ENCODE assay signal across 7 mouse cellular contexts in genomic region chr8:120190810-120191413, GRCm38 (mm10). TPM values are rescaled to one million over a fixed set of nuclear protein-coding genes. Genes with fewer than 3 reads are reported as not detected.
DNase-seq lines count a peak whose midpoint lies in the region; ATAC-seq and TF ChIP-seq lines count a peak whose summit lies in the region.

No protein-coding gene starts in this region.

- peak overlapping the region; percentile 56 for H3K27ac ChIP-seq in brown adipose tissue, adult 24 weeks (replicated peaks; ENCODE audit: low read depth, low read length)
- H3K27ac ChIP-seq in forebrain, embryonic 10.5 days, result peak overlapping the region; percentile 75
- peak overlapping the region; percentile 83 for H3K27ac ChIP-seq in heart, embryonic 12.5 days (ENCODE audit: poor library complexity, severe bottlenecking)
- peak overlapping the region; percentile 81 for H3K27ac ChIP-seq in kidney, embryonic 16.5 days (ENCODE audit: low read length)
- peak overlapping the region; percentile 94 for H3K27ac ChIP-seq in limb, embryonic 13.5 days
- peak overlapping the region; percentile 74 for H3K27ac ChIP-seq in midbrain, embryonic 16.5 days (ENCODE audit: low read length)
- peak overlapping the region; percentile 54; the same call in 1 of the 2 replicates for H3K27ac ChIP-seq in testis, adult 2 months (ENCODE audit: control insufficient read depth, insufficient read depth, low read depth, low read length)

- no peak for TF ChIP-seq CTCF in testis, adult 2 months (IDR thresholded peaks at IDR 0.05; ENCODE audit: control insufficient read depth, insufficient read depth, insufficient replicate concordance, low read depth, low read length)

- H3K9me3 ChIP-seq in forebrain, embryonic 10.5 days, result peaks cover 6% of the 10 kb centered on the region; the same call in 1 of the 2 replicates
- H3K9me3 ChIP-seq in heart, embryonic 12.5 days (replicated peaks), result 0 out of 2 replicates have a peak, but pooled peaks cover 5% of the 10 kb centered on the region
- H3K9me3 ChIP-seq in kidney, embryonic 16.5 days (ENCODE audit: low read length), result no peaks in the 10 kb centered on the region; the same call in 1 of the 2 replicates
- no peaks in the 10 kb centered on the region for H3K9me3 ChIP-seq in limb, embryonic 13.5 days
- no peaks in the 10 kb centered on the region for H3K9me3 ChIP-seq in midbrain, embryonic 16.5 days (replicated peaks; ENCODE audit: control insufficient read depth, low read length, poor library complexity, severe bottlenecking)

- H3K27me3 ChIP-seq in forebrain, embryonic 10.5 days (ENCODE audit: poor library complexity, severe bottlenecking), result peaks cover 13% of the 10 kb centered on the region; the same call in 1 of the 2 replicates
- no peaks in the 10 kb centered on the region for H3K27me3 ChIP-seq in heart, embryonic 12.5 days (replicated peaks)
- H3K27me3 ChIP-seq in kidney, embryonic 16.5 days (ENCODE audit: insufficient read depth, low read length), result no peaks in the 10 kb centered on the region
- H3K27me3 ChIP-seq in limb, embryonic 13.5 days, result no peaks in the 10 kb centered on the region
- H3K27me3 ChIP-seq in midbrain, embryonic 16.5 days (ENCODE audit: control insufficient read depth, insufficient read depth, low read depth, low read length), result no peaks in the 10 kb centered on the region
- H3K27me3 ChIP-seq in testis, adult 2 months (ENCODE audit: control insufficient read depth, insufficient read depth, low read length), result no peaks in the 10 kb centered on the region

- H3K9ac ChIP-seq in heart, embryonic 12.5 days, result peak overlapping the region; percentile 17; the same call in 1 of the 2 replicates
- H3K9ac ChIP-seq in kidney, embryonic 16.5 days (replicated peaks; ENCODE audit: low read length), result peak overlapping the region; percentile 52
- H3K9ac ChIP-seq in limb, embryonic 13.5 days, result peak overlapping the region; percentile 39
- H3K9ac ChIP-seq in midbrain, embryonic 16.5 days (ENCODE audit: low read depth, low read length), result 0 out of 2 replicates have a peak overlapping the region, but pooled peaks have one; percentile 49

- peak overlapping the region; percentile 58 for H3K4me2 ChIP-seq in heart, embryonic 12.5 days
- H3K4me2 ChIP-seq in kidney, embryonic 16.5 days (replicated peaks; ENCODE audit: low read depth, low read length), result peak overlapping the region; percentile 50
- H3K4me2 ChIP-seq in limb, embryonic 13.5 days (replicated peaks), result peak overlapping the region; percentile 62
- peak overlapping the region; percentile 42 for H3K4me2 ChIP-seq in midbrain, embryonic 16.5 days (ENCODE audit: low read length)

- DNase-seq in forebrain, embryonic 10.5 days (ENCODE audit: extremely low spot score, low spot score), result no peak

- ATAC-seq in heart, embryonic 12.5 days (ENCODE audit: insufficient number of reproducible peaks, low FRiP score), result peak; percentile 83
- peak; percentile 94 for ATAC-seq in kidney, embryonic 16.5 days (ENCODE audit: low FRiP score, low TSS enrichment)
- ATAC-seq in limb, embryonic 13.5 days (ENCODE audit: low FRiP score, low read depth), result peak; percentile 93
- ATAC-seq in midbrain, embryonic 16.5 days, result peak; percentile 81

- H3K4me3 ChIP-seq in brown adipose tissue, adult 24 weeks (ENCODE audit: insufficient read depth, low read depth, low read length), result no peak overlapping the region
- peak overlapping the region; percentile 29 for H3K4me3 ChIP-seq in forebrain, embryonic 10.5 days
- peak overlapping the region; percentile 16 for H3K4me3 ChIP-seq in heart, embryonic 12.5 days
- peak overlapping the region; percentile 27 for H3K4me3 ChIP-seq in kidney, embryonic 16.5 days (ENCODE audit: low read length)
- H3K4me3 ChIP-seq in limb, embryonic 13.5 days, result peak overlapping the region; percentile 31
- no peak overlapping the region for H3K4me3 ChIP-seq in midbrain, embryonic 16.5 days (ENCODE audit: low read depth, low read length)
- H3K4me3 ChIP-seq in testis, adult 2 months (ENCODE audit: control insufficient read depth, low read depth, low read length), result no peak overlapping the region

- peaks cover 41% of the 10 kb centered on the region for H3K4me1 ChIP-seq in brown adipose tissue, adult 24 weeks (ENCODE audit: control insufficient read depth, insufficient read depth, insufficient read length, low read length)
- peaks cover 40% of the 10 kb centered on the region for H3K4me1 ChIP-seq in forebrain, embryonic 10.5 days
- peaks cover 24% of the 10 kb centered on the region for H3K4me1 ChIP-seq in heart, embryonic 12.5 days (replicated peaks)
- peaks cover 41% of the 10 kb centered on the region for H3K4me1 ChIP-seq in kidney, embryonic 16.5 days (ENCODE audit: insufficient read depth, low read length)
- peaks cover 43% of the 10 kb centered on the region for H3K4me1 ChIP-seq in limb, embryonic 13.5 days
- peaks cover 8% of the 10 kb centered on the region; the same call in 1 of the 2 replicates for H3K4me1 ChIP-seq in midbrain, embryonic 16.5 days (ENCODE audit: control insufficient read depth, insufficient read depth, low read length)
- peaks cover 12% of the 10 kb centered on the region for H3K4me1 ChIP-seq in testis, adult 2 months (ENCODE audit: control insufficient read depth, insufficient read depth, low read length)

- WGBS in forebrain, embryonic 10.5 days, result 61% methylated on average over 20 of the region's 20 CpGs
- 31% methylated on average over 20 of the region's 20 CpGs for WGBS in heart, embryonic 12.5 days
- 20% methylated on average over 20 of the region's 20 CpGs for WGBS in kidney, embryonic 16.5 days
- WGBS in limb, embryonic 13.5 days, result 22% methylated on average over 20 of the region's 20 CpGs
- WGBS in midbrain, embryonic 16.5 days, result 38% methylated on average over 20 of the region's 20 CpGs

- TF ChIP-seq POLR2A in testis, adult 2 months (IDR thresholded peaks at IDR 0.05; ENCODE audit: control insufficient read depth, low read depth, low read length), result no peak

- H3K36me3 ChIP-seq in forebrain, embryonic 10.5 days (replicated peaks), result no peaks in the 10 kb centered on the region
- no peaks in the 10 kb centered on the region for H3K36me3 ChIP-seq in heart, embryonic 12.5 days
- no peaks in the 10 kb centered on the region for H3K36me3 ChIP-seq in kidney, embryonic 16.5 days (ENCODE audit: insufficient read depth, low read length)
- no peaks in the 10 kb centered on the region for H3K36me3 ChIP-seq in limb, embryonic 13.5 days
- H3K36me3 ChIP-seq in midbrain, embryonic 16.5 days (ENCODE audit: control insufficient read depth, insufficient read depth, low read length), result no peaks in the 10 kb centered on the region
- no peaks in the 10 kb centered on the region for H3K36me3 ChIP-seq in testis, adult 2 months (ENCODE audit: control insufficient read depth, insufficient read depth, low read length)

RNA-seq across cellular contexts. Expression of gene Fam92b, which starts 13.6 kb away (rescaled TPM):
- polyA plus RNA-seq in brown adipose tissue, adult 24 weeks (2012; ENCODE audit: insufficient read depth, insufficient read length, missing spikeins), result not detected in 2 replicates
- polyA plus RNA-seq in forebrain, embryonic 10.5 days (2016; fragmentation: Nextera tagmentation; extraction: Ambion mirVana), result 2.0 TPM in 2 replicates
- not detected in 2 replicates for polyA plus RNA-seq in heart, embryonic 12.5 days (2016; fragmentation: Nextera tagmentation; extraction: Ambion mirVana)
- 0.14 and 0.22 TPM in 2 replicates for polyA plus RNA-seq in kidney, embryonic 16.5 days (2015; fragmentation: Nextera tagmentation; extraction: Ambion mirVana)
- not detected in 2 replicates for polyA plus RNA-seq in limb, embryonic 13.5 days (2015; fragmentation: Nextera tagmentation; extraction: Ambion mirVana)
- polyA plus RNA-seq in midbrain, embryonic 16.5 days (2015; fragmentation: Nextera tagmentation; extraction: Ambion mirVana), result 2.1 and 2.4 TPM in 2 replicates
- 10.1 and 10.9 TPM in 2 replicates for polyA plus RNA-seq in testis, adult 2 months (2012; rRNA removed)

RNA-seq across cellular contexts. Expression of gene Gse1, which starts 37.3 kb away (rescaled TPM):
- 8.0 and 9.9 TPM in 2 replicates for polyA plus RNA-seq in brown adipose tissue, adult 24 weeks (2012; ENCODE audit: insufficient read depth, insufficient read length, missing spikeins)
- 11.1 and 12.0 TPM in 2 replicates for polyA plus RNA-seq in forebrain, embryonic 10.5 days (2016; fragmentation: Nextera tagmentation; extraction: Ambion mirVana)
- 14.0 and 15.3 TPM in 2 replicates for polyA plus RNA-seq in heart, embryonic 12.5 days (2016; fragmentation: Nextera tagmentation; extraction: Ambion mirVana)
- polyA plus RNA-seq in kidney, embryonic 16.5 days (2015; fragmentation: Nextera tagmentation; extraction: Ambion mirVana), result 6.7 and 7.9 TPM in 2 replicates
- polyA plus RNA-seq in limb, embryonic 13.5 days (2015; fragmentation: Nextera tagmentation; extraction: Ambion mirVana), result 6.9 and 7.1 TPM in 2 replicates
- 13.3 and 17.6 TPM in 2 replicates for polyA plus RNA-seq in midbrain, embryonic 16.5 days (2015; fragmentation: Nextera tagmentation; extraction: Ambion mirVana)
- polyA plus RNA-seq in testis, adult 2 months (2012; rRNA removed), result 4.0 and 4.3 TPM in 2 replicates

Comparison
In these comparisons a context has a peak if more than half of its experiments do, and no peak if none do; other contexts are left out.
1. H3K4me3 ChIP-seq: peak in forebrain, embryonic 10.5 days (single experiment), heart, embryonic 12.5 days (single experiment), kidney, embryonic 16.5 days (single experiment) and limb, embryonic 13.5 days (single experiment); none in brown adipose tissue, adult 24 weeks (single experiment), midbrain, embryonic 16.5 days (single experiment) and testis, adult 2 months (single experiment).
2. Peak in every context shown above with its lines, with median percentiles within 50 percentile points of each other: H3K27ac ChIP-seq, ATAC-seq, H3K4me2 ChIP-seq and H3K9ac ChIP-seq.